Mouse (Mus musculus) MEL (cell line): Measurements from ENCODE around the gene RPS10-NUDT3. TPM values are rescaled to one million over a fixed set of nuclear protein-coding genes. Genes with fewer than 3 reads are reported as not detected.

ENCODE experiments used
- DNase-seq: peaks from one replicate; pipeline ENCODE4 v3.0.0; 2011; ENCODE audit warnings: low read depth, low spot score
- H3K27ac ChIP-seq: 2 replicates; pipeline ENCODE4 v1.5.1; 2012; ENCODE audit warnings: low read depth, mild to moderate bottlenecking, control low read depth, low read length, moderate library complexity; ENCODE audit not compliant: control insufficient read depth
- H3K27me3 ChIP-seq, 2 experiments: fragments of 150-350 bp in 1 of 2; sonication (generic) in 1 of 2; 2 replicates each; pipeline ENCODE4 v1.6.1; 2012; ENCODE audit warnings: low read length in 2 of 2, mild to moderate bottlenecking in 2 of 2, improper control_type of control experiment in 1 of 2, moderate library complexity in 1 of 2; ENCODE audit not compliant: insufficient read depth in 2 of 2, control insufficient read depth in 1 of 2
- H3K36me3 ChIP-seq, 2 experiments: 2 replicates each; pipeline ENCODE4 v1.6.1; 2012 to 2014; ENCODE audit warnings: low read length in 2 of 2, improper control_type of control experiment in 1 of 2, inconsistent platforms in 1 of 2, mild to moderate bottlenecking in 1 of 2; ENCODE audit not compliant: insufficient read depth in 2 of 2, control insufficient read depth in 1 of 2
- H3K4me1 ChIP-seq, 2 experiments: fragments of 150-350 bp in 1 of 2; sonication (generic) in 1 of 2; 2 replicates each; pipeline ENCODE4 v1.6.1; 2012; ENCODE audit warnings: low read length in 2 of 2, improper control_type of control experiment in 1 of 2, mild to moderate bottlenecking in 1 of 2; ENCODE audit not compliant: insufficient read depth in 2 of 2, control insufficient read depth in 1 of 2
- H3K4me3 ChIP-seq, 2 experiments: fragments of 150-350 bp in 1 of 2; sonication (generic) in 1 of 2; 2 replicates each; pipeline ENCODE4 v1.5.1; 2012; ENCODE audit warnings: low read depth in 2 of 2, low read length in 2 of 2, mild to moderate bottlenecking in 2 of 2, moderate library complexity in 2 of 2, control low read depth in 1 of 2, improper control_type of control experiment in 1 of 2; ENCODE audit not compliant: control insufficient read depth in 1 of 2, insufficient read depth in 1 of 2
- H3K79me2 ChIP-seq: 2 replicates; pipeline ENCODE4 v1.6.1; 2012; ENCODE audit warnings: mild to moderate bottlenecking, low read length, moderate library complexity; ENCODE audit not compliant: control insufficient read depth, poor library complexity, insufficient read depth
- H3K9ac ChIP-seq: 2 replicates; pipeline ENCODE4 v1.6.1; 2012; ENCODE audit warnings: low read depth, mild to moderate bottlenecking, control low read depth, low read length, moderate library complexity; ENCODE audit not compliant: control insufficient read depth, poor library complexity, severe bottlenecking
- H3K9me3 ChIP-seq: fragments of 150-350 bp; sonication (generic); replicated peaks from 2 replicates; pipeline ENCODE4 v1.6.1; 2012; ENCODE audit warnings: mild to moderate bottlenecking, low read length, improper control_type of control experiment, moderate library complexity; ENCODE audit not compliant: insufficient read depth
- CHD1 ChIP-seq: IDR thresholded peaks from 2 replicates; pipeline ENCODE4 v1.6.1; 2012; ENCODE audit warnings: low read depth, mild to moderate bottlenecking, inconsistent platforms, low read length, improper control_type of control experiment
- CTCF ChIP-seq, 3 experiments: IDR thresholded peaks in 2 of 3; conservative IDR thresholded peaks in 1 of 3; 2 replicates each; pipeline ENCODE4 v1.5.1; 2011 to 2012; ENCODE audit warnings: low read length in 3 of 3, low read depth in 2 of 3, mild to moderate bottlenecking in 2 of 3, improper control_type of control experiment in 1 of 3, inconsistent platforms in 1 of 3, mixed read lengths in 1 of 3, moderate library complexity in 1 of 3; ENCODE audit not compliant: control insufficient read depth in 1 of 3, insufficient read depth in 1 of 3, poor library complexity in 1 of 3, severe bottlenecking in 1 of 3
- EP300 ChIP-seq, 2 experiments: IDR thresholded peaks; 2 replicates each; pipeline ENCODE4 v1.6.1; 2011; ENCODE audit warnings: improper control_type of control experiment in 2 of 2, low read length in 2 of 2, low read depth in 1 of 2, mild to moderate bottlenecking in 1 of 2
- ETS1 ChIP-seq: IDR thresholded peaks from 2 replicates; pipeline ENCODE4 v1.6.1; 2012; ENCODE audit warnings: low read depth, mild to moderate bottlenecking, inconsistent platforms, low read length, improper control_type of control experiment, moderate library complexity
- GATA1 ChIP-seq: IDR thresholded peaks from 2 replicates; pipeline ENCODE4 v1.6.1; 2011; ENCODE audit warnings: low read depth, low read length, improper control_type of control experiment
- HCFC1 ChIP-seq: IDR thresholded peaks from 2 replicates; pipeline ENCODE4 v1.6.1; 2012; ENCODE audit warnings: low read depth, mild to moderate bottlenecking, inconsistent platforms, low read length, improper control_type of control experiment, moderate library complexity
- JUND ChIP-seq: IDR thresholded peaks from 2 replicates; pipeline ENCODE4 v1.6.1; 2011; ENCODE audit warnings: low read depth, mild to moderate bottlenecking, improper control_type of control experiment, low read length
- MAZ ChIP-seq: IDR thresholded peaks from 2 replicates; pipeline ENCODE4 v1.6.1; 2012; ENCODE audit warnings: low read depth, mild to moderate bottlenecking, inconsistent platforms, low read length, improper control_type of control experiment
- MEF2A ChIP-seq: IDR thresholded peaks from 2 replicates; pipeline ENCODE4 v1.6.1; 2014; ENCODE audit warnings: low read depth, mild to moderate bottlenecking, inconsistent platforms, low read length, improper control_type of control experiment; ENCODE audit not compliant: poor library complexity, insufficient replicate concordance, severe bottlenecking; ENCODE audit errors: extremely low read depth
- MXI1 ChIP-seq: IDR thresholded peaks from 2 replicates; pipeline ENCODE4 v1.6.1; 2011; ENCODE audit warnings: mild to moderate bottlenecking, low read depth, low read length, improper control_type of control experiment
- NELFE ChIP-seq: IDR thresholded peaks from 2 replicates; pipeline ENCODE4 v1.6.1; 2011; ENCODE audit warnings: low read depth, low read length, improper control_type of control experiment
- NRF1 ChIP-seq: IDR thresholded peaks from 2 replicates; pipeline ENCODE4 v1.6.1; 2014; ENCODE audit warnings: low read depth, mild to moderate bottlenecking, inconsistent platforms, low read length, improper control_type of control experiment, moderate library complexity; ENCODE audit not compliant: poor library complexity, insufficient read depth, severe bottlenecking
- POLR2A ChIP-seq, 2 experiments: IDR thresholded peaks; 2 replicates each; pipeline ENCODE4 v1.6.1; 2011 to 2012; ENCODE audit warnings: low read length in 2 of 2, mild to moderate bottlenecking in 2 of 2, control low read depth in 1 of 2, improper control_type of control experiment in 1 of 2, low read depth in 1 of 2, moderate library complexity in 1 of 2; ENCODE audit not compliant: control insufficient read depth in 1 of 2, insufficient read depth in 1 of 2, poor library complexity in 1 of 2
- POLR2AphosphoS2 ChIP-seq: IDR thresholded peaks from 2 replicates; pipeline ENCODE4 v1.6.1; 2011; ENCODE audit warnings: low read length, improper control_type of control experiment
- SIN3A ChIP-seq: IDR thresholded peaks from 2 replicates; pipeline ENCODE4 v1.6.1; 2012; ENCODE audit warnings: low read length, improper control_type of control experiment, inconsistent platforms
- TBP ChIP-seq: IDR thresholded peaks from 2 replicates; pipeline ENCODE4 v1.8.0; 2011; ENCODE audit warnings: low read depth, low read length, improper control_type of control experiment
- TCF12 ChIP-seq: IDR thresholded peaks from 2 replicates; pipeline ENCODE4 v1.6.1; 2014; ENCODE audit warnings: low read depth, mild to moderate bottlenecking, inconsistent platforms, low read length, improper control_type of control experiment, moderate library complexity
- ZC3H11A ChIP-seq: IDR thresholded peaks from 2 replicates; pipeline ENCODE4 v1.6.1; 2012; ENCODE audit warnings: low read depth, mild to moderate bottlenecking, inconsistent platforms, low read length, improper control_type of control experiment
- ZMIZ1 ChIP-seq: IDR thresholded peaks from 2 replicates; pipeline ENCODE4 v1.6.1; 2012; ENCODE audit warnings: low read depth, mild to moderate bottlenecking, inconsistent platforms, low read length, improper control_type of control experiment, moderate library complexity
- polyA plus RNA-seq, 2 experiments: library from polyadenylated mRNA; stranded (reverse) in 1 of 2; unstranded in 1 of 2; fragments of >175 nt in 1 of 2; fragments of >200 nt in 1 of 2; gene quantifications; 2 replicates each; pipeline versions ENCODE4 v1.2.1 to v1.2.4; 2012; ENCODE audit warnings: low replicate concordance in 2 of 2, low read depth in 1 of 2; ENCODE audit not compliant: insufficient read length in 2 of 2, insufficient read depth in 1 of 2, missing spikeins in 1 of 2
- total RNA-seq: library from RNA; depleted of rRNA; stranded (reverse); fragments of 300-350 nt; gene quantifications from 2 replicates; pipeline ENCODE4 v1.2.3, GENCODE M21; 2012

The RPS10-NUDT3 gene
- total and polyA plus RNA-seq, 3 experiments: 37.3 TPM; not detected in 2

DNA sequence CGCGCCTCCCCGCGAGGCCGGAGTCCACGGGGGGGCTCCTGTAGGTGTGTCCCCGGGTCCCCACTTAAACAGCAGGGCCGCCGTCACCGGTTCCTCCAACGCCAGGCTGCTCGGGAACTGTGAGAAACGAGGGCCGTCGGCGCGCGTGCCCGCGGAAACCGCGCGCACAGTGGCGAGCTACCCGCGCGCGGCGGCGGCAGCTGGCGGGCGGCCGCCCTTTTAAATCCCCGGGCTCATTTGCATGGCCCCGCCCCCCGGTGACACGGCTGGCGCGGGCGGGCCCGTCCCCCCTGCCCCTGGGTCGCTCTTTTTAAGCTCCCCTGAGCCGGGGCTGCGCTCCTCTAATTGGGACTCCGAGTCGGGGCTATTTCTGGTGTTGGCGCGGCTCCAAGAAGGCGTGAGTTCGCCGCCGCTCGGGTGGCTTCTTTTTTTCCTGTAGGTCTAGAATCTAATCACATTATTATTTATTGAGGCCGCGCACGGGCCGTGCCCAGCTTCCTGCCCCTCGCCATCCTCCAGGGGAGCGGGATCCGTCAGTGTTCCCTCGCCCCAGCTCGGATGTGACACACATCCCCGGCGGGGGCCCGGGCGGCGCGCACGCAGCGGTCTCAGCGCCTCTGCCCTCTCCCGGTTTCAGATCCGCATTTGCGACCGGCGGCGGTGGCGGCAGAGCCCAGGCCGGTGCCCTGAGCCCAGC is 78.6 kb downstream of the RPS10-NUDT3 start, which contains the start of gene Hmga1:
Gene Hmga1, plus strand, starts transcription at position 183 of the 697 bp plus-strand sequence.
- peak; percentile 95 for DNase-seq
- no peaks in the 10 kb centered on the region for H3K9me3 ChIP-seq
- no peaks in the 10 kb centered on the region for H3K27me3 ChIP-seq
- H3K4me3 ChIP-seq: peak within 1 kb of the TSS; percentile 61 to 95
- H3K79me2 ChIP-seq: peaks cover 53% of the 10 kb centered on the region
- H3K9ac ChIP-seq: peak within 1 kb of the TSS; percentile 99
- H3K4me1 ChIP-seq: peaks cover 0 to 26% of the 10 kb centered on the region in 2 experiments
- H3K27ac ChIP-seq: peak within 1 kb of the TSS; percentile 95
- peaks cover 3 to 16% of the 10 kb centered on the region in 2 experiments for H3K36me3 ChIP-seq
- peak; percentile 100 for TF ChIP-seq NELFE
- peak; percentile 75; the same call in 1 of the 2 replicates for TF ChIP-seq MAZ
- peak; percentile 77; the same call in 1 of the 2 replicates for TF ChIP-seq CHD1
- TF ChIP-seq POLR2AphosphoS2: peak; percentile 99
- TF ChIP-seq EP300 (IDR thresholded peaks at IDR 0.05; ENCODE audit: low read depth in 1 of 2, low read length in 2 of 2): no peak; a peak in 1 of 4 replicates
- peak; percentile 61 for TF ChIP-seq SIN3A
- peak; percentile 60 for TF ChIP-seq TCF12
- 0 out of 2 replicates have a peak, but pooled peaks have one; percentile 9 for TF ChIP-seq NRF1
- TF ChIP-seq CTCF (IDR thresholded peaks at IDR 0.05 in 2 of 3, conservative IDR thresholded peaks at IDR 0.05 in 1 of 3; ENCODE audit: control insufficient read depth in 1 of 3, insufficient read depth in 1 of 3, low read depth in 2 of 3, low read length in 3 of 3, poor library complexity in 1 of 3, severe bottlenecking in 1 of 3): peak in 1 of 3 experiments; percentile 7; a peak in 1 of 6 replicates
- TF ChIP-seq GATA1: no peak
- TF ChIP-seq JUND: no peak
- no peak for TF ChIP-seq ZC3H11A
- TF ChIP-seq ETS1: peak; percentile 59; the same call in 1 of the 2 replicates
- peak; percentile 96 for TF ChIP-seq TBP
- 0 out of 2 replicates have a peak, but pooled peaks have one; percentile 46 for TF ChIP-seq MEF2A
- peak; percentile 99 to 100 for TF ChIP-seq POLR2A (IDR thresholded peaks at IDR 0.05; ENCODE audit: control insufficient read depth in 1 of 2, insufficient read depth in 1 of 2, low read depth in 1 of 2, low read length in 2 of 2, poor library complexity in 1 of 2)
- TF ChIP-seq HCFC1: no peak; the same call in 1 of the 2 replicates
- TF ChIP-seq ZMIZ1: peak; percentile 100
- TF ChIP-seq MXI1: no peak; the same call in none of the 2 replicates
